Mouse (Mus musculus) C2C12 (cell line): ENCODE results near the gene Clcnkb.

Experiments
- CTCF ChIP-seq: IDR thresholded peaks from one replicate; pipeline ENCODE4 v1.5.1; 2011; ENCODE audit not compliant: control insufficient read depth, insufficient read depth, insufficient read length
- MYOG ChIP-seq: IDR thresholded peaks from one replicate; pipeline ENCODE4 v1.6.1; 2011; ENCODE audit not compliant: control insufficient read depth, insufficient read length; ENCODE audit errors: extremely low read depth

DNA sequence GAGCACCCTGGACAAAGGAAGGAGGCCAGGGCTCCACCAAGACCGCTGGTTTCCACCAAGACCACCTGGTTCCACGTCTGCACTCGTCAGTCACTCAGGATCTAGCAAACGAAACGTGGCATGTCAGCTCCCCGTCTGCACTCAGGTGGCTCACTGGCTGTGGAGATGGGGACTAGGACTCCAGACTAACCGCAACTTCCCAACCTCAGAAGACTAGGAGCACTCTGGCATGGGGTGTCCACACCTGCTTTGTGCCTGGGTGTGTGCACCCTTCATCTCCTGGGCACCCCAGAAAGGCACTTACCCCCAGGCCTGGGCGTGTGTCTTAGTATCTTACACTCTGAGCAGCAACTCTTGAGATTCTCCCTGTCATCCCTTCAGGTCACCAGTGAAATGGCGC lies 44.0 kb upstream of the Clcnkb start:
- TF ChIP-seq CTCF (no peak), MYOG (no peak)
